Mouse (Mus musculus): ENCODE measurements around the gene Lig1. TPM values are rescaled to one million over a fixed set of nuclear protein-coding genes. Genes with fewer than 3 reads are reported as not detected.

Gene Lig1
- polyA plus RNA-seq, 1 experiment: 13.9 TPM

DNA sequence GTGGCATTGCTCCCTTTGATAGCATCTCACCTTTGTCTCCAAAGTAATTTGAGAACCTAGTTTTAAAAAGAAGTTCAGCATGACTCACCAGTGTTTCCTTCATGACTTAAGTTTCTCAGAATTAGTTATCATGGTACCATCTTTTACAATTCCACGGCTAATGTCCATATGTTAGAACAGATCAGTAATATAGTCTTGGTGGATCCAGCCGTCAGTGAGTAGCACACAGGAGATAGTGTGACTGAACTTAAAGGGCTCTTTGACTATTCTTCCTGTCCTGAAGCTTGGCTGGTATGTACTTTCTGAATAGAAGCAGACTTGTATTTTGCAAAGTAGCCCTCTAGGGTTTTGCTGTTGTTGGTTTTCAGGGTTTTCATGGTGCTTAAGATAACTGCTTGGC is 32.3 kb downstream of the Lig1 start:
- no peak for DNase-seq (ENCODE audit: extremely low spot score in 1 of 2, low spot score in 1 of 2)

GRCm38 (mm10) chr7:13310493-13311199 is 33.6 kb downstream of the Lig1 start:
- no peak for DNase-seq (ENCODE audit: extremely low spot score in 1 of 2, low spot score in 1 of 2)

- no peak for DNase-seq (ENCODE audit: extremely low spot score in 1 of 2, low spot score in 1 of 2)
Observed at GRCm38 (mm10) chr7:13311401-13311800, 34.3 kb downstream of the Lig1 start.

GRCm38 (mm10) chr7:13314095-13314597 is 37.1 kb downstream of the Lig1 start:
- DNase-seq (ENCODE audit: extremely low spot score in 1 of 2, low spot score in 1 of 2): no peak

- DNase-seq (ENCODE audit: extremely low spot score in 1 of 2, low spot score in 1 of 2): no peak
Observed at GRCm38 (mm10) chr7:13321424-13321823, 44.3 kb downstream of the Lig1 start.

- no peak for DNase-seq (ENCODE audit: extremely low spot score in 1 of 2, low spot score in 1 of 2)
Observed at GRCm38 (mm10) chr7:13324316-13324715, 47.2 kb downstream of the Lig1 start, which contains the start of gene Pla2g4c. Pla2g4c (plus strand) TSS chr7:13324655.

- no peak for DNase-seq (ENCODE audit: extremely low spot score in 1 of 2, low spot score in 1 of 2)
Observed at GRCm38 (mm10) chr7:13330575-13330974, 53.5 kb downstream of the Lig1 start.

DNA sequence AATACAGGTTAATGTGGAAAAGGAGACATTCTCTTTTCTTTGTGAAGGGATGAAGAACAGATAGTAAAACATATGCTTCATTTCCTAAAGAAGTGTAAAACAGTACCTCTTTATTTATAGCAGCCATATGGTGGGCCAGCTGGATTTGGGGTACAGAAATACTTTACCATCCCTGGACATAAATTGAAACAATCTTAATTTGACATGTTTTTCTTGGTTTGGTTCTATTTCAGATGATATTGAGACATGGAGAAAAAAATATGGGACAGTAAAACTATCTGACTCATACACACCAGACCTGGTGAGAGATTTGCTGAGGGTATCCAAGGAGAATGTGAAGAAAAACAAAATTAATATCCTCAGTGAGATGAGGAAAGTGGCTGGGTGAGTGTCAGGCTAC is 78.9 kb downstream of the Lig1 start:
- peak; percentile 43 to 80 for DNase-seq (ENCODE audit: extremely low spot score in 1 of 2, low spot score in 1 of 2)

Other genes with a start within 250 kb of the Lig1 start
- gene Chmp2a, start 242.5 kb upstream of the Lig1 start, polyA plus RNA-seq (2012; rRNA removed): 239 and 244 TPM in 2 replicates
- gene Ube2m, start 239.0 kb upstream of the Lig1 start, polyA plus RNA-seq (2012; rRNA removed): 362 and 411 TPM in 2 replicates
- gene Mzf1, start 222.5 kb upstream of the Lig1 start, polyA plus RNA-seq (2012; rRNA removed): 15.4 and 16.7 TPM in 2 replicates
- 0.06 TPM in 1 of 2 replicates, not detected in the other for gene Vmn1r85, start 182.1 kb upstream of the Lig1 start, polyA plus RNA-seq (2012; rRNA removed)
- gene Vmn1r86, start 157.4 kb upstream of the Lig1 start, polyA plus RNA-seq (2012; rRNA removed): not detected in 2 replicates
- gene Vmn1r87, start 137.1 kb upstream of the Lig1 start, polyA plus RNA-seq (2012; rRNA removed): not detected in 2 replicates
- gene Vmn1r88, start 117.7 kb upstream of the Lig1 start, polyA plus RNA-seq (2012; rRNA removed): not detected in 2 replicates
- not detected in 2 replicates for gene Vmn1r89, start 64.3 kb upstream of the Lig1 start, polyA plus RNA-seq (2012; rRNA removed)
- gene Zswim9, start 1.4 kb downstream of the Lig1 start, polyA plus RNA-seq (2012; rRNA removed): 9.9 and 10.2 TPM in 2 replicates
- gene Pla2g4c, start 47.4 kb downstream of the Lig1 start, polyA plus RNA-seq (2012; rRNA removed): 0.65 and 0.78 TPM in 2 replicates
- gene Cabp5, start 120.8 kb downstream of the Lig1 start, polyA plus RNA-seq (2012; rRNA removed): 0.26 and 0.34 TPM in 2 replicates
- gene Bsph1, start 173.6 kb downstream of the Lig1 start, polyA plus RNA-seq (2012; rRNA removed): not detected in 2 replicates

Data from frontal cortex, adult 2 months (tissue).